Mouse (Mus musculus) stomach, postnatal 0 days (tissue): ENCODE results near the gene Pds5a.

Experiments used
- CTCF ChIP-seq: IDR thresholded peaks from 2 replicates; pipeline ENCODE4 v1.5.1; 2016; ENCODE audit warnings: antibody characterized with exemption, low read depth, mild to moderate bottlenecking, moderate library complexity
- EP300 ChIP-seq: optimal IDR thresholded peaks from 2 replicates; pipeline ENCODE3; 2016; ENCODE audit warnings: antibody characterized with exemption

DNA sequence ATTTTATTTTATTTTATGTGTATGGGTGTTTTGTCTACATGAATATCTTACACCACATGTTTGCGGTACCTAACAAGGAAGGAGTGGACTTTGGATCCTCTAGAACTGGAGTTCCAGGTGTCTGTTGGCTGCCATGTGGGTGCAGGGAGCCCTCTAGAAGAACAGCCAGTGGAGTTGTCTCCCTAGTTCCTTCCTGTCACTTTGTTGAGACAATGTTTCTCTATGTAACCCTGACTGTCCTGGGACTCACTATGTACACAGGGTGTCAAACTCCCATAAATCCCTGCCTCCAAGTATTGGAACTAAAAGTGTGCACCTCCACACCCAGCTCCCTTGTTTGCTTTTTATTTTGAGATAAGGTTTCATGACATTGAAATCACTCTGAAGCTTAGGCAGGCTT lies 13.4 kb upstream of the Pds5a start:
- TF ChIP-seq CTCF (no peak), EP300 (no peak)
